Mouse (Mus musculus): Measurements from ENCODE around the gene Osbpl10. TPM values are rescaled to one million over a fixed set of nuclear protein-coding genes. Genes with fewer than 3 reads are reported as not detected.
"Not testable (repeated sequence)": the region's sequence is repeated elsewhere in the genome, so short reads cannot be mapped to it uniquely, and the experiment has no call there.

Osbpl10 gene
- polyA plus RNA-seq, 1 experiment from 2014 or later, result 2.0 TPM

GRCm38 (mm10) chr9:114966286-114966685 lies 12.1 kb upstream of the Osbpl10 start:
- H3K4me3 ChIP-seq (replicated peaks; ENCODE audit: low read depth, low read length); DNase-seq; ATAC-seq (ENCODE audit: low FRiP score, low TSS enrichment); H3K4me2 ChIP-seq (ENCODE audit: low read length); H3K9me3 ChIP-seq (ENCODE audit: control insufficient read depth, low read length); H3K9ac ChIP-seq (replicated peaks; ENCODE audit: low read length); H3K4me1 ChIP-seq (ENCODE audit: control insufficient read depth, insufficient read depth, low read length); H3K27me3 ChIP-seq (ENCODE audit: control insufficient read depth, insufficient read depth, low read length); H3K36me3 ChIP-seq (ENCODE audit: control insufficient read depth, insufficient read depth, low read length); H3K27ac ChIP-seq (replicated peaks; ENCODE audit: low read depth, low read length): not testable (repeated sequence)
- 82% methylated on average over 7 of the region's 7 CpGs for WGBS

- H3K9me3 ChIP-seq (ENCODE audit: control insufficient read depth, low read length), result no peaks in the 10 kb centered on the region
- 0 out of 2 replicates have a peak, but pooled peaks cover 3% of the 10 kb centered on the region for H3K4me1 ChIP-seq (ENCODE audit: control insufficient read depth, insufficient read depth, low read length)
- peaks cover 14% of the 10 kb centered on the region; the same call in 1 of the 2 replicates for H3K27me3 ChIP-seq (ENCODE audit: control insufficient read depth, insufficient read depth, low read length)
- peak overlapping the region; percentile 84 for H3K27ac ChIP-seq (replicated peaks; ENCODE audit: low read depth, low read length)
- peak overlapping the region; percentile 84 for H3K4me2 ChIP-seq (ENCODE audit: low read length)
- WGBS, result 8% methylated on average over 31 of the region's 31 CpGs
- peak overlapping the region; percentile 85 for H3K9ac ChIP-seq (replicated peaks; ENCODE audit: low read length)
- DNase-seq (peak; percentile 38), ATAC-seq (ENCODE audit: low FRiP score, low TSS enrichment) (no peak; the same call in 1 of the 2 replicates)
- no peaks in the 10 kb centered on the region for H3K36me3 ChIP-seq (ENCODE audit: control insufficient read depth, insufficient read depth, low read length)
- H3K4me3 ChIP-seq (replicated peaks; ENCODE audit: low read depth, low read length), result peak overlapping the region; percentile 71
Measured at GRCm38 (mm10) chr9:114977461-114978280, 698 bp upstream of the Osbpl10 start.

- 72% methylated on average over 6 of the region's 6 CpGs for WGBS
- Histone ChIP-seq H3K4me1 (ENCODE audit: control insufficient read depth, insufficient read depth, low read length) (0 out of 2 replicates have a peak, but pooled peaks cover 3% of the 10 kb centered on the region), H3K27ac (replicated peaks; ENCODE audit: low read depth, low read length) (no peak overlapping the region), H3K36me3 (ENCODE audit: control insufficient read depth, insufficient read depth, low read length) (no peaks in the 10 kb centered on the region), H3K27me3 (ENCODE audit: control insufficient read depth, insufficient read depth, low read length) (peaks cover 14% of the 10 kb centered on the region; the same call in 1 of the 2 replicates), H3K4me2 (ENCODE audit: low read length) (peak overlapping the region; percentile 84; the same call in 1 of the 2 replicates), H3K4me3 (replicated peaks; ENCODE audit: low read depth, low read length) (no peak overlapping the region), H3K9ac (replicated peaks; ENCODE audit: low read length) (no peak overlapping the region), H3K9me3 (ENCODE audit: control insufficient read depth, low read length) (no peaks in the 10 kb centered on the region)
- DNase-seq, result no peak
- ATAC-seq (ENCODE audit: low FRiP score, low TSS enrichment), result no peak
Measured at GRCm38 (mm10) chr9:114979969-114980368, 1.6 kb downstream of the Osbpl10 start.

GRCm38 (mm10) chr9:114982689-114983360 lies 4.5 kb downstream of the Osbpl10 start, which contains the start of gene Rps27rt:
Gene Rps27rt (minus strand): TSS chr9:114982739.
- DNase-seq (no peak), ATAC-seq (ENCODE audit: low FRiP score, low TSS enrichment) (no peak)
- Histone ChIP-seq H3K4me1 (ENCODE audit: control insufficient read depth, insufficient read depth, low read length) (0 out of 2 replicates have a peak, but pooled peaks cover 2% of the 10 kb centered on the region), H3K27me3 (ENCODE audit: control insufficient read depth, insufficient read depth, low read length) (peaks cover 14% of the 10 kb centered on the region; the same call in 1 of the 2 replicates), H3K27ac (replicated peaks; ENCODE audit: low read depth, low read length) (no peak within 1 kb of the TSS), H3K4me2 (ENCODE audit: low read length) (no peak within 1 kb of the TSS), H3K36me3 (ENCODE audit: control insufficient read depth, insufficient read depth, low read length) (no peaks in the 10 kb centered on the region), H3K9me3 (ENCODE audit: control insufficient read depth, low read length) (no peaks in the 10 kb centered on the region), H3K4me3 (replicated peaks; ENCODE audit: low read depth, low read length) (no peak within 1 kb of the TSS), H3K9ac (replicated peaks; ENCODE audit: low read length) (no peak within 1 kb of the TSS)
- WGBS, result 94% methylated on average over 16 of the region's 16 CpGs

GRCm38 (mm10) chr9:114985741-114986140 lies 7.4 kb downstream of the Osbpl10 start:
- ATAC-seq (ENCODE audit: low FRiP score, low TSS enrichment) (no peak), DNase-seq (no peak)
- 93% methylated on average over 5 of the region's 5 CpGs for WGBS
- Histone ChIP-seq H3K27me3 (ENCODE audit: control insufficient read depth, insufficient read depth, low read length) (0 out of 2 replicates have a peak, but pooled peaks cover 2% of the 10 kb centered on the region), H3K9me3 (ENCODE audit: control insufficient read depth, low read length) (no peaks in the 10 kb centered on the region), H3K36me3 (ENCODE audit: control insufficient read depth, insufficient read depth, low read length) (no peaks in the 10 kb centered on the region), H3K4me3 (replicated peaks; ENCODE audit: low read depth, low read length) (no peak overlapping the region), H3K4me2 (ENCODE audit: low read length) (no peak overlapping the region), H3K27ac (replicated peaks; ENCODE audit: low read depth, low read length) (no peak overlapping the region), H3K4me1 (ENCODE audit: control insufficient read depth, insufficient read depth, low read length) (no peaks in the 10 kb centered on the region), H3K9ac (replicated peaks; ENCODE audit: low read length) (no peak overlapping the region)

GRCm38 (mm10) chr9:114986361-114986760 lies 8.0 kb downstream of the Osbpl10 start:
- WGBS, result 81% methylated on average over 5 of the region's 5 CpGs
- H3K9ac ChIP-seq (replicated peaks; ENCODE audit: low read length), result no peak overlapping the region
- no peak overlapping the region for H3K4me3 ChIP-seq (replicated peaks; ENCODE audit: low read depth, low read length)
- no peak overlapping the region for H3K27ac ChIP-seq (replicated peaks; ENCODE audit: low read depth, low read length)
- DNase-seq (no peak), ATAC-seq (ENCODE audit: low FRiP score, low TSS enrichment) (no peak)
- H3K4me1 ChIP-seq (ENCODE audit: control insufficient read depth, insufficient read depth, low read length), result no peaks in the 10 kb centered on the region
- no peaks in the 10 kb centered on the region for H3K9me3 ChIP-seq (ENCODE audit: control insufficient read depth, low read length)
- H3K4me2 ChIP-seq (ENCODE audit: low read length), result no peak overlapping the region
- H3K27me3 ChIP-seq (ENCODE audit: control insufficient read depth, insufficient read depth, low read length), result no peaks in the 10 kb centered on the region
- H3K36me3 ChIP-seq (ENCODE audit: control insufficient read depth, insufficient read depth, low read length), result no peaks in the 10 kb centered on the region

GRCm38 (mm10) chr9:114988029-114988428 lies 9.7 kb downstream of the Osbpl10 start:
- ATAC-seq (ENCODE audit: low FRiP score, low TSS enrichment) (no peak), DNase-seq (no peak)
- no peak overlapping the region for H3K9ac ChIP-seq (replicated peaks; ENCODE audit: low read length)
- no peaks in the 10 kb centered on the region for H3K27me3 ChIP-seq (ENCODE audit: control insufficient read depth, insufficient read depth, low read length)
- no peak overlapping the region for H3K27ac ChIP-seq (replicated peaks; ENCODE audit: low read depth, low read length)
- no peaks in the 10 kb centered on the region for H3K9me3 ChIP-seq (ENCODE audit: control insufficient read depth, low read length)
- H3K4me3 ChIP-seq (replicated peaks; ENCODE audit: low read depth, low read length), result no peak overlapping the region
- H3K4me1 ChIP-seq (ENCODE audit: control insufficient read depth, insufficient read depth, low read length), result no peaks in the 10 kb centered on the region
- H3K4me2 ChIP-seq (ENCODE audit: low read length), result no peak overlapping the region
- H3K36me3 ChIP-seq (ENCODE audit: control insufficient read depth, insufficient read depth, low read length), result no peaks in the 10 kb centered on the region
- WGBS, result 97% methylated on average over 3 of the region's 3 CpGs

GRCm38 (mm10) chr9:114988610-114989327 lies 10.4 kb downstream of the Osbpl10 start:
- Histone ChIP-seq H3K9me3 (ENCODE audit: control insufficient read depth, low read length) (no peaks in the 10 kb centered on the region), H3K27me3 (ENCODE audit: control insufficient read depth, insufficient read depth, low read length) (no peaks in the 10 kb centered on the region), H3K4me2 (ENCODE audit: low read length) (no peak overlapping the region), H3K4me3 (replicated peaks; ENCODE audit: low read depth, low read length) (no peak overlapping the region), H3K36me3 (ENCODE audit: control insufficient read depth, insufficient read depth, low read length) (no peaks in the 10 kb centered on the region), H3K27ac (replicated peaks; ENCODE audit: low read depth, low read length) (peak overlapping the region; percentile 41), H3K4me1 (ENCODE audit: control insufficient read depth, insufficient read depth, low read length) (no peaks in the 10 kb centered on the region), H3K9ac (replicated peaks; ENCODE audit: low read length) (no peak overlapping the region)
- WGBS, result 63% methylated on average over 6 of the region's 6 CpGs
- DNase-seq, result peak; percentile 30
- no peak for ATAC-seq (ENCODE audit: low FRiP score, low TSS enrichment)
